Mouse (Mus musculus) large intestine, adult 2 months (tissue): ENCODE results near the gene Dnaaf5. TPM values are rescaled to one million over a fixed set of nuclear protein-coding genes. Genes with fewer than 3 reads are reported as not detected.

Source experiments
- DNase-seq: peaks from one replicate; pipeline ENCODE4 v3.0.0-alpha.2; 2012; ENCODE audit warnings: low read depth, low spot score
- WGBS: fragments of 180-500 bp; shearing (Covaris S2); methylation state at CpG from one replicate; pipeline ENCODE4 v1.1.7; 2018; 5-methylcytosine and 5-hydroxymethylcytosine counted together
- polyA plus RNA-seq: library from polyadenylated mRNA; depleted of rRNA; stranded (reverse); fragments of >200 nt; gene quantifications from 2 replicates; pipeline ENCODE4 v1.2.3, GENCODE M21; 2012; rRNA removed

Dnaaf5 gene
- polyA plus RNA-seq, 1 experiment: 9.7 TPM

GRCm38 (mm10) chr5:139215184-139215583 is 65.2 kb downstream of the Dnaaf5 start:
- WGBS: 89% methylated on average over 5 of the region's 5 CpGs
- DNase-seq: no peak

- WGBS: 76% methylated on average over 2 of the region's 2 CpGs
- DNase-seq: no peak
Measured at GRCm38 (mm10) chr5:139216121-139216520, 66.1 kb downstream of the Dnaaf5 start.

- 89% methylated on average over 3 of the region's 3 CpGs for WGBS
- DNase-seq: no peak
Measured at GRCm38 (mm10) chr5:139216774-139217173, 66.8 kb downstream of the Dnaaf5 start.

- DNase-seq: no peak
- 65% methylated on average over 4 of the region's 4 CpGs for WGBS
Measured at GRCm38 (mm10) chr5:139220006-139220515, 70.0 kb downstream of the Dnaaf5 start.

- no peak for DNase-seq
- 89% methylated on average over 4 of the region's 4 CpGs for WGBS
Measured at GRCm38 (mm10) chr5:139220610-139221009, 70.6 kb downstream of the Dnaaf5 start.

GRCm38 (mm10) chr5:139223331-139223730 is 73.3 kb downstream of the Dnaaf5 start:
- 94% methylated on average over 10 of the region's 10 CpGs for WGBS
- DNase-seq: no peak

- 90% methylated on average over 4 of the region's 4 CpGs for WGBS
- DNase-seq: no peak
Measured at GRCm38 (mm10) chr5:139227236-139227635, 77.2 kb downstream of the Dnaaf5 start.

GRCm38 (mm10) chr5:139227645-139228044 is 77.6 kb downstream of the Dnaaf5 start:
- DNase-seq: no peak
- WGBS: 96% methylated on average over 2 of the region's 2 CpGs

GRCm38 (mm10) chr5:139228318-139228717 is 78.3 kb downstream of the Dnaaf5 start:
- DNase-seq: no peak
- 96% methylated on average over 3 of the region's 3 CpGs for WGBS

- 86% methylated on average over 3 of the region's 3 CpGs for WGBS
- no peak for DNase-seq
Measured at GRCm38 (mm10) chr5:139229716-139230115, 79.7 kb downstream of the Dnaaf5 start.

- no peak for DNase-seq
- WGBS: 86% methylated on average over 3 of the region's 3 CpGs
Measured at GRCm38 (mm10) chr5:139232083-139232482, 82.1 kb downstream of the Dnaaf5 start.

- no peak for DNase-seq
- WGBS: 91% methylated on average over 4 of the region's 4 CpGs
Measured at GRCm38 (mm10) chr5:139234423-139234822, 84.4 kb downstream of the Dnaaf5 start.

Other genes starting within 250 kb of the Dnaaf5 start
- 23.4 and 29.3 TPM in 2 replicates for gene Pdgfa, start 152.9 kb upstream of the Dnaaf5 start, polyA plus RNA-seq
- gene Prkar1b, start 222 bp upstream of the Dnaaf5 start, polyA plus RNA-seq: 4.7 and 6.0 TPM in 2 replicates
- gene Sun1, start 50.4 kb downstream of the Dnaaf5 start, polyA plus RNA-seq: 25.0 and 41.5 TPM in 2 replicates
- gene Get4, start 102.1 kb downstream of the Dnaaf5 start, polyA plus RNA-seq: 66.2 and 87.5 TPM in 2 replicates
- 132 and 167 TPM in 2 replicates for gene Adap1, start 175.4 kb downstream of the Dnaaf5 start, polyA plus RNA-seq
- 98.4 and 111 TPM in 2 replicates for gene Cox19, start 201.2 kb downstream of the Dnaaf5 start, polyA plus RNA-seq
- 0.83 and 1.9 TPM in 2 replicates for gene Cyp2w1, start 202.4 kb downstream of the Dnaaf5 start, polyA plus RNA-seq
- 4.4 and 5.8 TPM in 2 replicates for gene Gpr146, start 227.5 kb downstream of the Dnaaf5 start, polyA plus RNA-seq